8 mouse cellular contexts compared by ENCODE assay signal in genomic region chr11:33202972-33203371, GRCm38 (mm10). TPM values are rescaled to one million over a fixed set of nuclear protein-coding genes. Genes with fewer than 3 reads are reported as not detected.
DNase-seq lines count a peak whose midpoint lies in the region; ATAC-seq and TF ChIP-seq lines count a peak whose summit lies in the region.

No protein-coding gene starts in this region.

- no peak for TF ChIP-seq CTCF in lung, postnatal 0 days (IDR thresholded peaks at IDR 0.05)
- TF ChIP-seq CTCF in stomach, postnatal 0 days (IDR thresholded peaks at IDR 0.05; ENCODE audit: low read depth) = no peak

- TF ChIP-seq POLR2A in limb, embryonic 14.5 days (IDR thresholded peaks at IDR 0.05; ENCODE audit: borderline replicate concordance, extremely low read depth, insufficient read depth, insufficient read length) = no peak

- no peak for ATAC-seq in cerebellum, adult (ENCODE audit: insufficient number of reproducible peaks, low FRiP score, low TSS enrichment)
- no peak for ATAC-seq in lung, postnatal 0 days
- no peak for ATAC-seq in limb, embryonic 14.5 days (ENCODE audit: low FRiP score, low read depth)
- ATAC-seq in stomach, postnatal 0 days (ENCODE audit: low FRiP score, low TSS enrichment) = no peak
- no peak for ATAC-seq in megakaryocyte progenitor cell, adult 5-6 weeks (replicated peaks; ENCODE audit: poor library complexity)

- WGBS in lung, postnatal 0 days = 3% methylated on average over 22 of the region's 47 CpGs
- WGBS in limb, embryonic 14.5 days = 2% methylated on average over 26 of the region's 47 CpGs
- 1% methylated on average over 32 of the region's 47 CpGs for WGBS in stomach, postnatal 0 days

- no peak overlapping the region for H3K27ac ChIP-seq in lung, postnatal 0 days (ENCODE audit: low read length)
- H3K27ac ChIP-seq in limb, embryonic 14.5 days (replicated peaks; ENCODE audit: low read depth, low read length) = no peak overlapping the region
- H3K27ac ChIP-seq in stomach, postnatal 0 days (replicated peaks) = no peak overlapping the region

- H3K4me1 ChIP-seq in lung, postnatal 0 days (ENCODE audit: insufficient read depth, low read depth, low read length) = peaks cover 16% of the 10 kb centered on the region
- peaks cover 19% of the 10 kb centered on the region for H3K4me1 ChIP-seq in limb, embryonic 14.5 days (ENCODE audit: control insufficient read depth, insufficient read depth, low read length)
- H3K4me1 ChIP-seq in stomach, postnatal 0 days (replicated peaks; ENCODE audit: control insufficient read depth, insufficient read depth) = peaks cover 2% of the 10 kb centered on the region; the same call in 1 of the 2 replicates

- peak overlapping the region; percentile 27 for H3K4me3 ChIP-seq in lung, postnatal 0 days (ENCODE audit: low read depth, low read length)
- H3K4me3 ChIP-seq in limb, embryonic 14.5 days (replicated peaks; ENCODE audit: low read length) = peak overlapping the region; percentile 33
- H3K4me3 ChIP-seq in stomach, postnatal 0 days (ENCODE audit: low read depth, low read length) = peak overlapping the region; percentile 20

- no peaks in the 10 kb centered on the region for H3K9me3 ChIP-seq in lung, postnatal 0 days (ENCODE audit: low read length)
- no peaks in the 10 kb centered on the region for H3K9me3 ChIP-seq in limb, embryonic 14.5 days (ENCODE audit: control insufficient read depth, low read length)
- H3K9me3 ChIP-seq in stomach, postnatal 0 days (ENCODE audit: control insufficient read depth, low read length) = peaks cover 5% of the 10 kb centered on the region

- DNase-seq in cerebellum, adult 11 months = peak; percentile 58
- DNase-seq in lung, postnatal 0 days (ENCODE audit: low spot score) = no peak
- no peak for DNase-seq in lung, postnatal 36 days
- DNase-seq in limb, embryonic 14.5 days (ENCODE audit: low spot score) = no peak
- DNase-seq in stomach, postnatal 0 days (ENCODE audit: low spot score) = no peak
- no peak for DNase-seq in spleen, adult 12 weeks (ENCODE audit: low spot score)

- H3K27me3 ChIP-seq in lung, postnatal 0 days (replicated peaks; ENCODE audit: insufficient read depth, low read length) = peaks cover 78% of the 10 kb centered on the region
- H3K27me3 ChIP-seq in limb, embryonic 14.5 days (ENCODE audit: control insufficient read depth, insufficient read depth, low read length) = peaks cover 91% of the 10 kb centered on the region
- H3K27me3 ChIP-seq in stomach, postnatal 0 days (ENCODE audit: control insufficient read depth, insufficient read depth, low read length) = peaks cover 47% of the 10 kb centered on the region

- no peaks in the 10 kb centered on the region for H3K36me3 ChIP-seq in lung, postnatal 0 days (ENCODE audit: insufficient read depth, low read length)
- no peaks in the 10 kb centered on the region for H3K36me3 ChIP-seq in limb, embryonic 14.5 days (ENCODE audit: control insufficient read depth, insufficient read depth, low read length)
- no peaks in the 10 kb centered on the region for H3K36me3 ChIP-seq in stomach, postnatal 0 days (ENCODE audit: control insufficient read depth, insufficient read depth, low read length)

- no peak overlapping the region for H3K9ac ChIP-seq in lung, postnatal 0 days (replicated peaks; ENCODE audit: low read depth)
- no peak overlapping the region for H3K9ac ChIP-seq in limb, embryonic 14.5 days (ENCODE audit: low read depth, low read length, severe bottlenecking)
- H3K9ac ChIP-seq in stomach, postnatal 0 days (ENCODE audit: low read length) = no peak overlapping the region

- TF ChIP-seq EP300 in lung, postnatal 0 days (IDR thresholded peaks at IDR 0.05) = no peak
- TF ChIP-seq EP300 in stomach, postnatal 0 days (optimal IDR thresholded peaks at IDR 0.05) = no peak

- H3K4me2 ChIP-seq in lung, postnatal 0 days (replicated peaks; ENCODE audit: low read depth, low read length) = no peak overlapping the region; the same call in 1 of the 2 replicates
- H3K4me2 ChIP-seq in limb, embryonic 14.5 days (replicated peaks; ENCODE audit: low read depth, low read length, severe bottlenecking) = peak overlapping the region; percentile 49
- H3K4me2 ChIP-seq in stomach, postnatal 0 days (replicated peaks; ENCODE audit: low read depth) = peak overlapping the region; percentile 23

RNA-seq across cellular contexts. Expression of gene Tlx3, which starts 0.4 kb away (rescaled TPM):
- polyA plus RNA-seq in lung, postnatal 0 days (2015; fragmentation: Nextera tagmentation; extraction: Ambion mirVana) = not detected in 2 replicates
- polyA plus RNA-seq in limb, embryonic 14.5 days (2012; rRNA removed) = 0.08 and 0.09 TPM in 2 replicates
- not detected in 2 replicates for polyA plus RNA-seq in limb, embryonic 14.5 days (2014; fragmentation: Nextera tagmentation; extraction: Ambion mirVana)
- polyA plus RNA-seq in stomach, postnatal 0 days (2015; fragmentation: Nextera tagmentation; extraction: Ambion mirVana) = not detected in 2 replicates
- not detected in 2 replicates for total RNA-seq in megakaryocyte progenitor cell, adult 5-6 weeks (2015)
- total RNA-seq in megakaryocyte progenitor cell, adult 5-6 weeks (2017) = not detected in 2 replicates

RNA-seq across cellular contexts. Expression of gene Npm1, which starts 40.0 kb away (rescaled TPM):
- polyA plus RNA-seq in lung, postnatal 0 days (2015; fragmentation: Nextera tagmentation; extraction: Ambion mirVana) = 277 and 284 TPM in 2 replicates
- polyA plus RNA-seq in limb, embryonic 14.5 days (2012; rRNA removed) = 633 and 1,234 TPM in 2 replicates
- polyA plus RNA-seq in limb, embryonic 14.5 days (2014; fragmentation: Nextera tagmentation; extraction: Ambion mirVana) = 1,104 and 1,131 TPM in 2 replicates
- 343 and 356 TPM in 2 replicates for polyA plus RNA-seq in stomach, postnatal 0 days (2015; fragmentation: Nextera tagmentation; extraction: Ambion mirVana)
- 2,919 and 2,971 TPM in 2 replicates for total RNA-seq in megakaryocyte progenitor cell, adult 5-6 weeks (2015)
- 3,382 and 4,168 TPM in 2 replicates for total RNA-seq in megakaryocyte progenitor cell, adult 5-6 weeks (2017)

RNA-seq across cellular contexts. Expression of gene Fgf18, which starts 55.8 kb away (rescaled TPM):
- 19.5 and 20.6 TPM in 2 replicates for polyA plus RNA-seq in lung, postnatal 0 days (2015; fragmentation: Nextera tagmentation; extraction: Ambion mirVana)
- 15.8 and 18.5 TPM in 2 replicates for polyA plus RNA-seq in limb, embryonic 14.5 days (2012; rRNA removed)
- 24.0 and 24.5 TPM in 2 replicates for polyA plus RNA-seq in limb, embryonic 14.5 days (2014; fragmentation: Nextera tagmentation; extraction: Ambion mirVana)
- 1.4 and 2.3 TPM in 2 replicates for polyA plus RNA-seq in stomach, postnatal 0 days (2015; fragmentation: Nextera tagmentation; extraction: Ambion mirVana)
- total RNA-seq in megakaryocyte progenitor cell, adult 5-6 weeks (2015) = not detected in 2 replicates
- total RNA-seq in megakaryocyte progenitor cell, adult 5-6 weeks (2017) = not detected in 2 replicates
